ENCODE assay signal across 7 mouse cellular contexts in the genomic region with DNA sequence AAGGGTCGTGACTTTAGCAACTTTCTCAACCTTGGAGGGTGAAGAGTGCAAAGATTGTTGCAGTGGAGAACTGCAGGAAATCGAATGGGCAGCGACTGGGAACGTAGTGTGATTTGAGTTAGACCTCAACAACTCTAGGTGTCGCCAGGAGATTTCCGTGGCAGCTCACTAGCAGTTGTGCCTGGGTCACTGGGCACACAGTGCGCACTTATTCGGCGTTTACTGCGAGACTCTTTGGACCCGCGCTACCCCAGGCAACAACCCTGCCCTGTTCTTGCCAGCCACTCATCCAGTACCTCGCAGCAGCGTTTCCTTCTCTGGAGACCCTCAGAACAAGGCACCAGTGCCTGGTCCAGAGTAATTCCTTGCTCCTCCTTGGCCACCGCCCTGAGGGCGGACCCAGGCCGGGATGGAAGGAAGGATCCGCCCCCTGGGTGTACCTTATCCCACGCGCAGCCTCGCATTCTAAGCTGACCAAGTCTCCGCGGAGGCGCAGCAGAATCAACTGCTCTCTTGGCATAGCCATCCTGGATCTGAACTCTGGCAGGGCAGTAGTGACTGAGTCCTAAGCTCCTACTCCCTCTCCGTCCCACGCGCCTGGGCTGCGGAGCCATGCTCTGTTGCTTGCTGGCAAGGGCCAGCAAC. TPM values are rescaled to one million over a fixed set of nuclear protein-coding genes. Genes with fewer than 3 reads are reported as not detected.
DNase-seq lines count a peak whose midpoint lies in the region; TF ChIP-seq lines count a peak whose summit lies in the region.

No protein-coding gene starts in this region.

- TF ChIP-seq POLR2A in heart, adult 2 months (IDR thresholded peaks at IDR 0.05; ENCODE audit: insufficient read depth, low read depth, low read length), result peak; percentile 94
- TF ChIP-seq POLR2A in lung, adult 2 months (IDR thresholded peaks at IDR 0.05; ENCODE audit: borderline replicate concordance, extremely low read depth, low read depth, low read length), result peak; percentile 50; the same call in 1 of the 2 replicates

- TF ChIP-seq EP300 in heart, adult 2 months (IDR thresholded peaks at IDR 0.05; ENCODE audit: insufficient read depth, low read depth, low read length), result no peak

- intact Hi-C loops in heart, adult 2 months (cut with DNase I), result loop anchor here (1.0 kb wide), 1 partner anchor 42 kb away; no protein-coding TSS in a partner anchor

- peak overlapping the region; percentile 70 for H3K9ac ChIP-seq in heart, adult 2 months (ENCODE audit: low read depth, low read length)

- WGBS in heart, adult 2 months, result 2% methylated on average over 28 of the region's 28 CpGs
- 3% methylated on average over 28 of the region's 28 CpGs for WGBS in lung, adult 2 months

- TF ChIP-seq CTCF in heart, adult 2 months (IDR thresholded peaks at IDR 0.05), result peak; percentile 58
- no peak for TF ChIP-seq CTCF in lung, adult 2 months (IDR thresholded peaks at IDR 0.05; ENCODE audit: insufficient read depth, low read length)

- peak; percentile 84 for DNase-seq in adrenal gland, adult 2 months
- DNase-seq in embryo, embryonic 9.5 days (ENCODE audit: extremely low spot score), result peak; percentile 54
- peak; percentile 82 to 84 for DNase-seq in heart, adult 2 months
- DNase-seq in kidney, adult 18-20 months, result peak; percentile 85
- peak; percentile 48 for DNase-seq in lung, adult 2 months
- peak; percentile 14 for DNase-seq in ovary, postnatal 10 days (ENCODE audit: low spot score)
- no peak for DNase-seq in frontal cortex, adult 2 months (ENCODE audit: extremely low spot score in 1 of 2, low spot score in 1 of 2)

- peak overlapping the region; percentile 80 for H3K27ac ChIP-seq in heart, adult 2 months

- no peaks in the 10 kb centered on the region for H3K27me3 ChIP-seq in heart, adult 2 months (ENCODE audit: control insufficient read depth, insufficient read depth, low read length)

- H3K4me3 ChIP-seq in heart, adult 2 months, result peak overlapping the region; percentile 68
- peak overlapping the region; percentile 71 for H3K4me3 ChIP-seq in lung, adult 2 months (replicated peaks; ENCODE audit: extremely low read depth, low read depth, low read length)

- H3K4me1 ChIP-seq in heart, adult 2 months (ENCODE audit: control insufficient read depth, insufficient read depth, low read length), result peaks cover 21% of the 10 kb centered on the region
- H3K4me1 ChIP-seq in lung, adult 2 months (ENCODE audit: control insufficient read depth, insufficient read depth, low read length), result no peaks in the 10 kb centered on the region

- peaks cover 5% of the 10 kb centered on the region for H3K36me3 ChIP-seq in heart, adult 2 months (ENCODE audit: control insufficient read depth, insufficient read depth, low read length)

- H3K79me2 ChIP-seq in heart, adult 2 months (replicated peaks; ENCODE audit: control insufficient read depth, insufficient read depth, low read length), result peaks cover 5% of the 10 kb centered on the region

RNA-seq across cellular contexts. Expression of a gene that starts 10.6 kb away (rescaled TPM):
- total RNA-seq in adrenal gland, adult 2 months (2021), result 10 to 100 TPM; 54.4 to 64.2 TPM
- 21.3 and 31.0 TPM in 2 replicates for polyA plus RNA-seq in adrenal gland, adult 2 months (2012; rRNA removed)
- total RNA-seq in heart, adult 2 months (2021), result 100 to 1,000 TPM in 1 of 2 experiments, 10 to 100 TPM in 1; 87.4 to 100 TPM
- polyA plus RNA-seq in heart, adult 2 months (2012; rRNA removed), result 51.1 and 66.4 TPM in 2 replicates
- 14.4 and 21.9 TPM in 2 replicates for polyA plus RNA-seq in lung, adult 2 months (2012; rRNA removed)
- 4.5 and 6.6 TPM in 2 replicates for polyA plus RNA-seq in frontal cortex, adult 2 months (2012; rRNA removed)

Comparison
In these comparisons a context has a peak if more than half of its experiments do, and no peak if none do; other contexts are left out.
1. DNase-seq: peak in adrenal gland, adult 2 months (single experiment), embryo, embryonic 9.5 days (single experiment), heart, adult 2 months (2 of 2), kidney, adult 18-20 months (single experiment), lung, adult 2 months (single experiment) and ovary, postnatal 10 days (single experiment); none in frontal cortex, adult 2 months (0 of 2).